Mouse (Mus musculus): Measurements from ENCODE around the gene Ubtf.
"Not testable (repeated sequence)": the region's sequence is repeated elsewhere in the genome, so short reads cannot be mapped to it uniquely, and the experiment has no call there.

Ubtf gene

DNA sequence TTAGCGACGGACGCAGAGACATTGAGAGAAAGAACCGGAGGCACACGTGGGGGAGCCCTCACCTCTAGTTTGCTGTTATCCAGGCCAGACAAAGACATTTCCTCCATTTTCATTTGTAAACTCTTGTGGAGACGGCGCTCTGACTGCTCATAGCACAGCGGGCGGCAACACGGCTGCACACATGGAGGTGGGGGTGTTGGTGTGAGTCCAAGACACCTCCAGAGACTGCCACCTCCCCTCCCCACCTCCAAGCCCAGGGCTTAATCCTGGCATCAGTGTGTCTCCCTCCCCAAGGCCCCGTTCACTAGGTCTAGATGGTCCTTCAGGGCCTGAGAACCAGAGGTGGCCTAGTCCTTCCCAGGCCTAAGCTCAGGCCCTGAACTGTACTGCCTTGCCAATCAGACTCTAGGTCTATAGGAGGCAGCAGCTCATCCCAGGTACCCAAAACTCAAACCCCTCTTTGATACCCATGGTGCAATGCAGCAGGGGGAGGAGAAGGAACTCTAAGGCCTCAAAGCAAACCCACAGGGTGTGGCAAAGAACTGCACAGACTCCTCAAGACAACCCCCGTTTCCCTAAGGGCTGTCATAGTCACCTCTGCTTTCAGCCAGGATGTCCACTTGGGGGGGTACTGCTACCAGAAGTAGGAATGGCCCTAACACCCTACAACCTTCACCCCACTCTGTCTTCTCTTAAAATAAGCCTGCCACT, 24.5 kb downstream of the Ubtf start:
- no peak for DNase-seq (ENCODE audit: low read depth)

DNA sequence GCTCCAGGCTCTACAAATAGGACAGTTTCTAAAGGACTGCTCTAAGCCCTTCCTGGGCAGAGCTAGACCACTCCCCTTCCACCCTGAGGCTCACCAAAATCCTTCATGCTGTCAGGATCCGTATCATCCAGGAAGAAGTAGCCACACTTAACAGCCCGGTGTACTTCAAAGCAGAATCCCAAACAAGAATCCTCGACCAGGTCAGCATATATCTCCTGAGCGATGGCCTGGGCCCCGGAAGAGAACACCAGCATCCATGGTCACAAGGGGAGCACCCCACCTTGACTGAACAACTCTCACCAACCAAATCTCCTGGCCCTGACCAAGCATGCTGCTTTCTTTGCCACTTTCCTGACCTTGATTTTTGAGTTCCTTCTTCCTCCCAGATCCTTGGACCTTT, 25.1 kb downstream of the Ubtf start:
- DNase-seq (ENCODE audit: low read depth): no peak

DNA sequence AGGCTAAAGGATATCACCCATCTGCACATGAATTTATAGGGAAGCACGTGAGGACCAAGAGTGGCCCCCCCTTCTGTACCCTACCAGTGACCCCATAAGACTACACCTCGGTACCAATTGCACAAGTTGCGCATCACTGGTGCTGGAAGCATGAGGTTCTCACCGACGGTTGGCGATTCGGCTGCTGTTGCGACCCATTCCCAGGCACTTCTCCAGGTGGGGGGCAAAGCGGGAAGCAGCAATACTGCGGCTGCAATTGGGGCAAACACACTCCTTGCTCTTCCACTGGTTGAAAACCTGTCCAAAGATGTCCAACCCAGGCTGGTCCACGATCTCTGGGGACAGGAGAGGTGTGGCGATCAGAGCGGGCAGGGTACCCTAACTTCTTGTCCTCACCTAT, 25.6 kb downstream of the Ubtf start:
- no peak for DNase-seq (ENCODE audit: low read depth)

DNA sequence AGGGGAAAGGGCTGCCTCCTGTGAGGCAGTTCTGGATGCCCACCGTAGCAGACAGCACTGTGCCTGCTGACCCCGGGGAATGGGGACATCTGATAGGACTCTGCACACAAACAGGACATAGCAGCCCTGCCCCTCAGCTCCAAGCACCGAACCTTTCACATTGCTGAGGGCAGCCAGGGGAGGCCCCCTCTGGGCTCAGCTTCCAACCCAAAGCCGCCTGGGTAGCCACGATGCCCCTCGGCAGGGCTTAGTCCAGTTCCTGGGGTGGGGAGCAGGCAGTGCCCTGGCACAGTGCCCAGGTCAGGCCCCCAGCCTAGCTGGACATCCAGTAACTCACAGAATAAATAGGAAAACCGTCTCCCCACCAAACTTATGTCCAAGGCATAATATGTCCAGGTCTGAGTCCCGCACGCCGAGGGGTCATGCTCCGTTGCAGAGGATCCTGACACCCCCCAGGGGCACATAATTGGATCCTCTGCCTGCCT, 28.4 kb downstream of the Ubtf start:
- DNase-seq (ENCODE audit: low read depth): no peak

DNA sequence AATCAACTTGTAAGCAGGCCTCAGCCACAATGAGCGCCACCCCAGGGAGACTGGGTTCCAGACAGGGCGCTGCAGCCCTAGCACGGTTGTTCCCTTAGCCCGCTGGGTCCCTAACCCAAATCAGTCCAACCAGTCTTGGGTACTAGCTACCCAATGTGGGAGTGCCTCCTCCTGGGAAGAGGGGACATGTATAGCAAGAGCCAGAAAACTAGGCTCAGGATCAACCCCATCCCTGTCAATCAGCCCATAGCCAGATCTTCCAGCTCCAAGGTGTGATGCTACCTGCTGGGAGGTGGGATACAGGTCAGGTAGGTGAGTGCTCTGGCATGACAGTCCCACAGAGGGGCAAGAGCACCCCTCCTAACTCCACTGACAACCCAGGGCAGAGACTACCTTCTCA, 29.4 kb downstream of the Ubtf start:
- DNase-seq (ENCODE audit: low read depth): no peak

DNA sequence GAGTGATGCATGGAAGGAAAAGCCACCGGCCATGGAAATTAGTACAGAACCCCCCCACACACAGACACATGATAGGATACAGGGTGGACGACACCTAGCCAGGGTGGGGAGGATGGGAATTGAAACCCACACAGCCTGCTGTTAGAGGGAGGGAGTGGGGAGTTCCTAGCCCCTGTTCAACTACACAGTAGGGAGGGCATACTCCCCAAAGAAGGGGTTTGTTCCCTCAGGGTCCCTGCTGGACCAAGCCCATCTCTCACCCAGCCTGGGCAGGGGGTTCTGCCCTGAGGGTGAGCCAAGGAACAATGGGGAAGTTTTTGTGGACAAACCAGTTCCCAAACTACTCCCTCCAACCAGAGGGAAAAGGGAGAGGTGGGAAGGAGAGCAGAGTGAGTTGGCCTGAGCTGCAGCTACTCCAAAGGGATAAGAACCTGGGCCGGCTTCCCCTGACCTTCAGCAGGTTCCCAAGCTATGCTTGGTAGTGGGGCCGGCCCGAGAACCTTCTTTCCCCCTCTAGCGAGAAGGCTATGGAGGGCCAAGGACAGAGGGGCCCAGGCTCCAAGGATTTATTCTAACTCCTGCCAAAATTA, 29.9 kb downstream of the Ubtf start:
- DNase-seq (ENCODE audit: low read depth): no peak

DNA sequence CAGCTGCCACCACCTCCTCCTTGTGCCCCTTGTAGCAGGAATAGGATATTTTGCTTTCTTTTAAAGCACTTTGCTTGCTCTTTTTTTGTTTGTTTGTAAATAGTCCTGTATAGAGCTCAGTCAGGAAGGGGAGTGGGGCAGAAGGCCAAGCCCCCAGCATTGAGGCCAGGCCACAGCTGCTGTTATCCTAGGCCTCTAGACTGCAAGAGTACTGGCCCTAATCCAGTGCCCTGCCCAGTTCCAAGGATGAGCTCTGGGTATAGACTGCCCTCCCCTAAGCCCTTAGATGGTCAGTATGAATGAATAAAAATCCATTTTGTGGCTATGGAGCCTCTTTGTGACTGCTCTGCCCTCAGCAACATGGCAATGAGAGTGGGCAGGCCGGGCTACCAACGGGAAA, 30.6 kb downstream of the Ubtf start:
- no peak for DNase-seq (ENCODE audit: low read depth)

DNA sequence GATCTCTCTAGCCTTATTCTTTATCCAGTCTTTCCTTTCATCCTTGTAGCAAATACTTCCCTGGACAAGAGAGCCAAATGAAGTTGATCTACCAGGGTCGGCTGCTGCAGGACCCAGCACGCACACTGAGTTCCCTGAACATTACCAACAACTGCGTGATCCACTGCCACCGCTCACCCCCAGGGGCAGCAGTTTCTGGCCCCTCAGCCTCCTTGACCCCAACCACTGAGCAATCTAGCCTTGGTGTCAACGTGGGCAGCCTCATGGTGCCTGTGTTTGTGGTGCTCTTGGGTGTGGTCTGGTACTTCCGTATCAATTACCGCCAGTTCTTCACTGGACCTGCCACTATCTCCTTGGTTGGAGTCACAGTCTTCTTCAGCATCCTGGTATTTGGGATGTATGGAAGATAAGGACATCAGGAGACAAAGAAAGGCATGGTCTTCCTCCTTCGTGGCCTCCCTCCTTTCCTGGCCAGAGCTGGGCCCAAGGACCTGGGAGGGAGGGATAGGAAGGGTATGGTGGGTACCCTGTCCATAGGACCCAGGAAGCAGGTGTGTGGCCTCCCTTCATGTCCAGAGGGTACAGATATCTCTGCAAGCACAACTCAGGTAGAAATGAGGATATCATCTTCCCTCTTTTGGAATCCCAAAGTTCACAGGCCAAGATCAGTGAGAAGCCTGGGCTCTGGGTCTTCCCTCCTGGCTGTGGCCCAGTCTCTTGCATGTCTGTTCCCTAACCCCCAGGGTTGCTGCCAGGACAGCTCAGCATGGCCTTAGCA, 31.3 kb downstream of the Ubtf start:
- DNase-seq (ENCODE audit: low read depth): no peak

DNA sequence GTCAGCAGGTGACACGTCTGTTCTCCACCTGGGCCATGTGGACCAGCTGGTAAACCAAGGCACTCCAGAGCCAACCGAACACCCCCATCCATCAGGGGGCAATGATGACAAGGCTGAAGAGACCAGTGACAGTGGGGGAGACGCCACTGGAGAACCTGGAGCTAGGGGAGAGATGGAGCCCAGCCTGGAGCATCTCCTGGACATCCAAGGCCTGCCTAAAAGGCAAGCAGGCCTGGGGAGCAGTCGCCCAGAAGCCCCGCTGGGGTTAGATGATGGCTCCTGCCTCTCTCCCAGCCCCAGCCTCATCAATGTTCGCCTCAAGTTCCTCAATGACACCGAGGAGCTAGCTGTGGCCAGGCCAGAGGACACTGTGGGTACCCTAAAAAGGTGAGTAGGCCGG, 32.1 kb downstream of the Ubtf start:
- DNase-seq (ENCODE audit: low read depth): no peak

DNA sequence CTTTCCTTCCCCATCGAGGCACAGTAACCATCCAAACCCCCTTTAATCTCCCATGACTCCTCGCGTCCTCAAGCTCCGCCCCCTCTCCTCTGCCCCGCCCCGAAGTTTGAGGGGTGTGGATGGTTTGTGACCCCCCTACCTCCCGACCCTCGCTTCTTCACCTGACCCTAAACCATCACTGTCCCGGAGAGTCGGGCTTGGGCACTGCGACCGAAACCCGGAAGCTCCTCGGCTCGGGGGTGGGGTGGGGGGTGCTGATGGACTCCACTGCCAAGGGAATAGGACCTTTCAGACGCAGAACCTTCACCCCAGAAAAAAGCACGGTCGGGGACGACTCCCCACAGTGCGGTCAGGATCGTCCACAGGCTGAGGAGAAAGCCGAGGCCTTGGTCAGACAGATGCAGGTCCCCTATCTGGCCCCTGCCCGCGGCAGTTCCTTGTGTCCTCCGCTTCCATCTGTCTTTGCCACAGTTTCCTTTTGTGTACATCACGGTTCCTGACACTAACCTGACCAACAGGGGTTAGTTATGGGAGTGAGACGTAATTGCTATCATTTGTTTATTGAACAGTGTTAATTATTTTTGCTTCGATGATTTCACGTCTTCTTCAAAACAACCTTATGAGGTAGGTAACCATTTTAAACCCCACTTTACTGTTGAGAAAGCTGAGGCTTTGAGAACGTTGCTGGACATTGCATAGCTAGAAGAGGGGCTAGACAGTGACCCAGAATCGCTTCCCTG, 34.3 kb downstream of the Ubtf start:
- DNase-seq (ENCODE audit: low read depth): no peak

DNA sequence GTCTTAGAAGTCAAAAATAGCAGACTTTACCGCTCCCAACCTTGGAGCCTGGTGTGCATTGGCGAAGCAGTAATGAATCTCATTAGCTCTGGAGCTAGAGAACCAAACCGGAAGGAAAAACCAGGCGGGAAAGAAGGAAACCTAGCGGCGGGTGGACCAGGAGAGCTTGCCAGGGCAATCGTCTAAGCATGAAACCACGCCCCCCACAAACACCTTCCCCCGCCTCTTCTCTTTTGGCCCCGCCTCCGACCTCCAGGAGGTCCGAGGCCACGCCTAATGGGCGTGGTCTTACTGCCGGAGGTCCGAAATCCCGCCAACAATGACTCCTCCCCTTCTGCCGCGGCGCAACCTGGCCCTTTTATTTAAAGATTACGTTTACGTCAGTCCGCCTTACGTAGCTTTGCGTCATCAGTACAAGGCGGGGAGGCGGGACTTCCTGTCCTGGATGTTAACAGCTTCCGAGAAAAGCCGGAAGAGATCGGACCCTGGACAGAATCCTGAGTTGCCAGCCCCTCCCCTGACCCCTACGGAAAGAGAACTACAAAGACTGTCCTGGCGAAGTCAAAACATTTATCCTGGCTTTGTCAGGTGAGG, 34.9 kb downstream of the Ubtf start, which contains the start of gene Tmub2:
TSS of gene Tmub2 (plus strand) at position 431 of the 594 bp plus-strand sequence.
- DNase-seq (ENCODE audit: low read depth): peak; percentile 99

DNA sequence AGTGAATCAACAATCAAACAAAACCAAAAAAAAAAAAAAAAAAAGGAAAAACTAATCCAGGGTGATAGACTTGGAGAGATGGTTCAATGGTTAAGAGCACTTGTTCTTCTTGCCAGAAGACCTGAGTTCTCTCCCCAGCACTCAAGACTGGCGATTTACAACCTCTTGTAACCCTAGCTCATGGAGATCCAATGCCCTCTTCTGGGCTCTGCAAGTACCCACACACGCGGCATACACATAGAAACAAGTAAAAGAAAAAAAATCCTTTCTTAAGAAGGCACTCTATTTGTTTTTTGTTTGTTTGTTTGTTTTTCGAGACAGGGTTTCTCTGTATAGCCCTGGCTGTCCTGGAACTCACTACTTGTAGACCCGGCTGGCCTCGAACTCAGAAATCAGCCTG, 35.6 kb downstream of the Ubtf start:
- DNase-seq (ENCODE audit: low read depth): peak; percentile 48

DNA sequence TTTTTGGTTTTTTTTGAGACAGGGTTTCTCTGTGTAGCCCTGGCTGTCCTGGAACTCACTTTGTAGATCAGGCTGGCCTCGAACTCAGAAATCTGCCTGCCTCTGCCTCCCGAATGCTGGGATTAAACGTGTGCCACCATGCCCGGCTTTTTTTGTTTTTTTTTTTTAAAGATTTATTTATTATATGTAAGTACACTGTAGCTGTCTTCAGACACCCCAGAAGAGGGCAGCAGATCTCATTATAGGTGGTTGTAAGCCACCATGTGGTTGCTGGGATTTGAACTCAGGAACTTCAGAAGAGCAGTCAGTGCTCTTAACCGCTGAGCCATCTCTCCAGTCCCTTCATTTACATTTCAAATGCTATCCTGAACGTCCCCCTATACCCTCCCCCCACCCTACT, 39.3 kb downstream of the Ubtf start:
- not testable (repeated sequence) for DNase-seq (ENCODE audit: low read depth)

DNA sequence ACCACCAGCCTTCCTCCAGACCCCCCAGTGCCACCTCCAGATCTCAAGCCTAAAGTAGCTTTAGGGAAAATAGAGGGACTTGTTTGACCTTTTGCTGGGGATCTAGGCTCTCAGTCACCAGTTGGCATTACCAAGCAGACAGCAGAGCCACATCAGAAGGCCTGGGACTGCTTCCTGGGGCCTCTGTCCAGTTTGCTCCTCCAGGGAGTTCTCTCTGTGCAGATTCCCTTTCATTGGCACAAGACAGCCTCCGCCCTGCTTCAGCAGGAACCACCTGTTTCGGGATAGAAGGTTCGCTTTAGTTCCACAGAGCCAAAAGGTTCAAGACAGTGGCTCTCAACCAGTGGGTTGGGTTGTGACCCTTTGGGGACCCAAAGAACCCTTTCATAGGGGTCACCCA, 39.9 kb downstream of the Ubtf start:
- no peak for DNase-seq (ENCODE audit: low read depth)

DNA sequence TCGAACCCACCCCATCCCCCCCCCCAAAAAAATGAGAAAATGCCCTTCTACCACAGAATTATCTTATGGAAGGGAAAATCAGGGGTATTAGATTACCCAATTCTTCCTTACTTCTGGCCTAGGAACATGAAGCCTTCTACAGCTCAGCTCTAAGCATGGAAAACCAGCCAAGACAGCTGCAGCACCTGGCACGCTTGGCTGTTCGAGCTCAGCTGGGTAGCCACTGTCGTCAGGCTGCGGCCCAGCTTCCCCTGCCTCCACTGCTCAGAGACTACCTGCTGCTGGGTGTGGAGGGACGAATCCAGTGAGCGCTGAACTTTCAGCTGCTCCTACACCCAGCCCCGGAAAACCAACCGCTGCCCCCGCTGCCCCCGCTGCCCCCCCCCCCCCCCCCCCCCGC, 41.8 kb downstream of the Ubtf start:
- no peak for DNase-seq (ENCODE audit: low read depth)

DNA sequence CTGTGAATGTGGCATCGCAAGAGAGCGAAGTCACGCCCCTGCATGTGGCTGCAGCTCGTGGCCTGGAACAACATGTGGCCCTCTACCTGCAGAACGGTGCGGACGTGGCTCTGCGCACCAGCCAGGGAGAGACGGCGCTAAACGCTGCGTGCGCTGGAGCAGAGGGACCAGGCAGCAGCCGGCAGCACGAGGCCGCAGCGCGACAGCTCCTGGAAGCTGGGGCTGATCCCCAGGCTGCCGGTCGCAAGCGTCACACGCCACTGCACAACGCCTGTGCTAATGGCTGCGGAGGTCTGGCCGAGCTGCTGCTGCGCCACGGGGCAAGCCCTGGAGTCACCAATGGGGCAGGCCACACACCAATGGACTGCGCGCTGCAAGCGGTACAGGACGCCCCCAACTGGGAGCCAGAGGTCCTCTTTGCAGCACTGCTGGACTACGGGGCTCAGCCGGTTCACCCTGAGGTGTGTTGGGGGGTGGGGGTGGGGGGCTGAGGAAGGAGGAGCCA, 43.1 kb downstream of the Ubtf start:
- no peak for DNase-seq (ENCODE audit: low read depth)

DNA sequence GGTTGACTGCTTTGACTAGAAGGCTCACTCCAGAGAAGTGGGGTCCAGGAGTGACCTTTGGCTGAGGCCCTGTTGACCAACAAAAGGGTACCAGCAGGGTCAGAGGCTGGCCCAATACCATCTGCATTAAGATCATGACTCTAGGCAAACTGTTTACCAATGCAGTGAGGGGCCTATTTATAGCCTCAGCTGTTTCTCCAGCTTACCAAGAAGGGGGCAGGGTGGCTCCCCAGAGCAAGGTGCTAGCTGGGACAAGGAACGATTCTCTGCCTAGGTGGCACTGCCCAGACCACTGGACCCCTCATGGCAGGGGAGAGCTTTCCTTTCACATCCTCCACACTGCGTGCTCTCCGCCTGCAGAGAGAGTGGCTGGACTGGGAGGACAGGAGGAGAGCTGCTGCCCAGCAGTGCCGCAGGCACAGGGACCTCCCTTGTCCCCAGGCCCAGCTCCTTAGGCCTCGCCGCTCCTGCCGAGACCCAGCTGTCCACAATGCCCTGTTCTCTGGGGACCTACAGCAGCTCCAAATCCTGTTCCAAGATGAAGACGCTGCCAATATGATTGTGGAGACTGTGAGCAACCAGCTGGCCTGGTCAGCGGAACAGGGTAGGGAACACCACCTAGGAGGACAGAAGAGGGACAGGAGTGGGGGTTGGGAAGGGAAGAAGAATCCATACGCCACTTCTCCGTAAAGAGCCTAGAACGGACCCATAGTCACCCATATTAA, 50.9 kb downstream of the Ubtf start, which contains the start of gene Asb16:
TSS of gene Asb16 (plus strand) at position 224 of the 725 bp plus-strand sequence.
- DNase-seq (ENCODE audit: low read depth): no peak

DNA sequence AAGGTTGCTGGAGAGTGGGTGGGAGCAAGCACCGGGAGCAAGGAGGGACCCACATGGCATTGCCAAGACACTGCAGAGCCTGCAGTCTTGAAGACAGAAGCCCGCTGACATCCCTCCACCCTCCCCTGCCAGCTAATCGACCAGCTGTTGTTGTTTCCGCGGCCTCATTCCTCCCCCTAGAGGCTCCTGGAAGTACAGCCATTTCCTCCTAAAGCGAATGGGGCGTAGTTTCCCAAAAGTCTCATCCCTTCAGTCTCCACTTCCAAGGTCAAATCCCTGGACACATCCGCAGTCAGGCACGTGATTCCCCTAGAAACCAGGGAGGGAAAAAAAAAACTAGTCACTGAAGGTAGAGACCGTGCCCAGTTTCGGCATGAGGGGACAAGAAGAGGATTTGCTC, 52.1 kb downstream of the Ubtf start:
- peak; percentile 68 for DNase-seq (ENCODE audit: low read depth)

DNA sequence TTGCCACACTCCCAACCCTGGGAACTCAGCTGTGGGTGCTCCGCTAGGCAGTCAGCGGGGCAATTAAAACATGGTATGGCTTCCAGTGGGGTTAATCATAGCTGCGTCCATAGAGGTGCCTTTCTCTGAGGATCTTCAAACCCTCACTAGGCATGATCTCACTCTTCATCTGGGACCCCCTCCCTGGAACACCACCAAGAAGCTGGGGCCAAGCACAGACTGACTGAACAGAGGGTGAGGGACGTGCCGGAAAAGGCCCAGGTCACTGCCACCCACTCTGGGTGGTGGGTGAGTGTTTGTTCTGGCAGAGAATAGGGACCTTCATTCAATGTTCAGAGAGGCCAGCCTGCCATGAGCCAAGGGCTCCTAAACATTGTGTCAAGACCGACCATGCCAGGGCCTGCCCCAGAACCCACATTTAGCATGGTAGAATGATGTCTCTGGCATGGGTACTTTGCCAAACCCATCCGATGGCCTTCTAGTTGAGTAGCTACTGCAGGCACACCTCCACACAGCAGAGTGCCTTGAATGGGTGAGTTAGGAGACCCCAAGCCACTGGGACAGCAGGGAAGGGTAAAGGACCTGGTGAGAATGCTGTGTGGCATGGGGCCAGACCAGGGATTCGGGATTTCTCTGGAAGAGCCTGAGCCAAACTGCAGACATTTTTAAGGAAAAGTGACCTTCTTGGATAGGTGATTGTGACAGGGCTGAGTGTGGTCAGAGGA, 52.7 kb downstream of the Ubtf start:
- DNase-seq (ENCODE audit: low read depth): no peak

DNA sequence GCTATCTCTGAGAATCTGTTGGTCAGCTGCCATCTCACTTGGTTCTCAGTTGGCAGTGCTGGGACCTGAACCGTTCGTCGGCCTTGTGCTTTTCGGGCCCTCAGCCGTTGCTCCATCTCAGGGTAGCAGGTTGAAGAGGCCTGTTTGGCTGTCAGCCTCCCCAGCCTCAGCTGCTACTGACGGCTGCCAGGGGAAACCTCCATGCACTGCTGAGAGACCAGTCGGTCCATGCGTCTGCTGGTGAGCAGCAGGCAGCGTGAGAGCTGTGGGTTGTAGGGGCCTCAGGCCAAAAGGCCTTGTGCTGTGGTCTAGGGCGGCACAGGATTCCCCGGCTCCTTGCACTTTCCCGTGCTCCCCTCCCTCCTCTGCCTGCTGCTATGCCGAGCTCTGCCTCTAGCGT, 53.7 kb downstream of the Ubtf start:
- no peak for DNase-seq (ENCODE audit: low read depth)

Measured in induced T-regulatory cell, adult 2 months (primary cell).